Mouse (Mus musculus): ENCODE results near the gene Pyy. TPM values are rescaled to one million over a fixed set of nuclear protein-coding genes. Genes with fewer than 3 reads are reported as not detected.

The Pyy gene
- total and polyA plus RNA-seq, 2 experiments from 2014 or later, result not detected

DNA sequence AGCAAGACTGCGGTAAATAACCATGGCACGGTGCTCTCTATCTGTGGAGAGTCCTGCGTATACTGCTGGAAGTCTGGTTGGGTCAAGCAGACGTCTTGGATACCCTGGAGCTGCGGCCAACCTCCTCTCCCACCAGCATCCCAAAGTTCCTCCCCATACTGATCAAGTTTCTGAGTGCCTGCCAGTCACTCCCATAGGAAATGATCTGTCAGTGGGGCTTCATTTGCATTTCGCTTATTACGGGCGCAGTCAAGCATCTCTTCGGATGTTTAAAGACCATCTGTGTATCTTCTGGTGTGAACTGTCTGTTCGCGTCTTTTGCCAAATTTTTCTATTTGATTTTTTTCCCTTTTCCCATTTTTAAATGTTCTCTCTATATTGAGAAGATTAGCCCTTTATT, 38.0 kb downstream of the Pyy start:
- Histone ChIP-seq H3K4me1 (ENCODE audit: control insufficient read depth, insufficient read depth) (no peaks in the 10 kb centered on the region), H3K4me2 (ENCODE audit: low read depth, low read length) (no peak overlapping the region), H3K4me3 (ENCODE audit: low read depth, low read length) (no peak overlapping the region), H3K36me3 (replicated peaks; ENCODE audit: control insufficient read depth, insufficient read depth, low read length) (no peaks in the 10 kb centered on the region), H3K27me3 (ENCODE audit: control insufficient read depth, insufficient read depth, low read length) (no peaks in the 10 kb centered on the region), H3K27ac (ENCODE audit: low read depth) (no peak overlapping the region), H3K9me3 (replicated peaks; ENCODE audit: control insufficient read depth, low read length) (no peaks in the 10 kb centered on the region), H3K9ac (replicated peaks; ENCODE audit: low read depth, low read length) (no peak overlapping the region)
- WGBS, result 67% methylated on average over 11 of the region's 11 CpGs
- ATAC-seq (ENCODE audit: insufficient read depth, low read depth), result no peak
- no peak for DNase-seq (ENCODE audit: low spot score)
- TF ChIP-seq EP300 (IDR thresholded peaks at IDR 0.05; ENCODE audit: low read depth) (no peak), CTCF (IDR thresholded peaks at IDR 0.05; ENCODE audit: low read depth) (no peak)

DNA sequence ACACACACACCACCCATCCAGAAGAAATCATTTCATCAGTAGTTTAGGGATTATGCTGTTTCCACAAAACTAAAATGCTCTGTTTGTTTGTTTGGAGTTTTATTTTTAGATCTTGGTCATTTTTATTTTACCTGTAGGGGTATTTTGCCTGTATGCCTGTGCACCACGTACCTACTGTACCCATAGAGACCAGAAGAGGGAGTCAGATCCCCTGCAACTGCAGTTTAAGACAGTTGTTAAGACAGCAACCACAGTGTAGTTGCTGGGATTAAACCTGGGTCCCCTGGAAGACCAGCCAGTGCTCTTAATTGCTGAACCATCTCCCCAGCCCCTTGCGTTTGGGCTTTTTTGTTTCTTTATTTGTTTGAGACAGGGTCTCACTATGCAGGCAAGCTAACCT, 38.7 kb downstream of the Pyy start:
- Histone ChIP-seq H3K9ac (replicated peaks; ENCODE audit: low read depth, low read length) (no peak overlapping the region), H3K4me2 (ENCODE audit: low read depth, low read length) (no peak overlapping the region), H3K27me3 (ENCODE audit: control insufficient read depth, insufficient read depth, low read length) (no peaks in the 10 kb centered on the region), H3K4me3 (ENCODE audit: low read depth, low read length) (no peak overlapping the region), H3K36me3 (replicated peaks; ENCODE audit: control insufficient read depth, insufficient read depth, low read length) (no peaks in the 10 kb centered on the region), H3K9me3 (replicated peaks; ENCODE audit: control insufficient read depth, low read length) (no peaks in the 10 kb centered on the region), H3K4me1 (ENCODE audit: control insufficient read depth, insufficient read depth) (no peaks in the 10 kb centered on the region), H3K27ac (ENCODE audit: low read depth) (no peak overlapping the region)
- TF ChIP-seq EP300 (IDR thresholded peaks at IDR 0.05; ENCODE audit: low read depth) (no peak), CTCF (IDR thresholded peaks at IDR 0.05; ENCODE audit: low read depth) (peak; percentile 35)
- DNase-seq (ENCODE audit: low spot score), result no peak
- no peak for ATAC-seq (ENCODE audit: insufficient read depth, low read depth)
- WGBS, result 55% methylated on average over 2 of the region's 2 CpGs

DNA sequence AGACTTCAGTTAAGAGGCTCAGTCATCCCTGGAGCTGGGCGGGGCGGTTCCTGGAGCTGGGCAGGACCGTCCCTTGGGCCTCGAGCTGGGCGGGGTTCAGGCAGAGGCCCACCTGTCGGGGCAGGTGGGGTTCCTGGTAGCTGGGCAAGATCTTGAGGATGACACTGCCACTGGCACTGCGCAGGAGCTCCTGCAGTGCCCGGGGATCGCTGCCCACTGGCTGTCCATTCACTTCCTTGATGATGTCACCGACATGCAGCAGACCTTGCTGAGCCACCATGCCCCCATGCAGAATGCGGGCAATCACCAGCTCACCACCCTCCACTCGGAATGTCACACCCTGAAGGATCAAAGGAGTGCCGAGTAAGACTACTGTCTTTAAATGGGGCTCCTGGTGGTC, 44.6 kb downstream of the Pyy start:
- no peak for DNase-seq (ENCODE audit: low spot score)
- Histone ChIP-seq H3K4me1 (ENCODE audit: control insufficient read depth, insufficient read depth) (no peaks in the 10 kb centered on the region), H3K4me3 (ENCODE audit: low read depth, low read length) (no peak overlapping the region), H3K27me3 (ENCODE audit: control insufficient read depth, insufficient read depth, low read length) (no peaks in the 10 kb centered on the region), H3K9ac (replicated peaks; ENCODE audit: low read depth, low read length) (no peak overlapping the region), H3K36me3 (replicated peaks; ENCODE audit: control insufficient read depth, insufficient read depth, low read length) (no peaks in the 10 kb centered on the region; the same call in 1 of the 2 replicates), H3K27ac (ENCODE audit: low read depth) (no peak overlapping the region), H3K9me3 (replicated peaks; ENCODE audit: control insufficient read depth, low read length) (no peaks in the 10 kb centered on the region), H3K4me2 (ENCODE audit: low read depth, low read length) (no peak overlapping the region)
- TF ChIP-seq CTCF (IDR thresholded peaks at IDR 0.05; ENCODE audit: low read depth) (no peak), EP300 (IDR thresholded peaks at IDR 0.05; ENCODE audit: low read depth) (no peak)
- 79% methylated on average over 13 of the region's 13 CpGs for WGBS
- no peak for ATAC-seq (ENCODE audit: insufficient read depth, low read depth)

DNA sequence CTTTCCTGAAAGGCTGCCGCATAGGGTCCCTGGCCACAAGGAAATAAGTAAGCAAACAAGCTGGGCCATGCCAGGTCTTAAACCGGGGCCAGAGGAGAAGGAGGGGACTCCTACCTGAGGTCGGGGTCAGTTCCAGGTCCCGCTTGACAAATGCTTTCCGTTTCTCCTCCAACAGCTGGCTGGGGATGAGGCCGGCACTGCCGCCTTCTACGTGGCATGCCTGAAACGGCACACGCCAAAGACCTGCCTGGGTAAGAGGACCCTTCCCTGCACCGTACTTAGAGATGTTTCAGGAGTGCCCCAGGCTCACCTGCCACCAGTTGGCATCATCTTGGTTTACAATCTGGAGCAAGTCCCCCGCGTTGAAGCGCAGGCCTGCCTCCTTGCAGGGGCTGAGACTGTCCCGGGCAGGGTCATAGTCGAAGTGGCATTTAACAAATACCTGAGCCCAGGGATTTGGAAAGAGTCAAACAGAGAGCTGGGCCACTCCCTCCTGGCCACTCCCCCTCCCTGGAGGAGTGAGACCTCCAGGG, 45.6 kb downstream of the Pyy start:
- Histone ChIP-seq H3K27ac (ENCODE audit: low read depth) (no peak overlapping the region), H3K9me3 (replicated peaks; ENCODE audit: control insufficient read depth, low read length) (no peaks in the 10 kb centered on the region), H3K4me2 (ENCODE audit: low read depth, low read length) (no peak overlapping the region), H3K4me1 (ENCODE audit: control insufficient read depth, insufficient read depth) (no peaks in the 10 kb centered on the region), H3K4me3 (ENCODE audit: low read depth, low read length) (no peak overlapping the region), H3K9ac (replicated peaks; ENCODE audit: low read depth, low read length) (no peak overlapping the region), H3K36me3 (replicated peaks; ENCODE audit: control insufficient read depth, insufficient read depth, low read length) (no peaks in the 10 kb centered on the region; the same call in 1 of the 2 replicates), H3K27me3 (ENCODE audit: control insufficient read depth, insufficient read depth, low read length) (no peaks in the 10 kb centered on the region)
- TF ChIP-seq CTCF (IDR thresholded peaks at IDR 0.05; ENCODE audit: low read depth) (no peak), EP300 (IDR thresholded peaks at IDR 0.05; ENCODE audit: low read depth) (no peak)
- WGBS, result 54% methylated on average over 16 of the region's 16 CpGs
- no peak for DNase-seq (ENCODE audit: low spot score)
- ATAC-seq (ENCODE audit: insufficient read depth, low read depth), result no peak

DNA sequence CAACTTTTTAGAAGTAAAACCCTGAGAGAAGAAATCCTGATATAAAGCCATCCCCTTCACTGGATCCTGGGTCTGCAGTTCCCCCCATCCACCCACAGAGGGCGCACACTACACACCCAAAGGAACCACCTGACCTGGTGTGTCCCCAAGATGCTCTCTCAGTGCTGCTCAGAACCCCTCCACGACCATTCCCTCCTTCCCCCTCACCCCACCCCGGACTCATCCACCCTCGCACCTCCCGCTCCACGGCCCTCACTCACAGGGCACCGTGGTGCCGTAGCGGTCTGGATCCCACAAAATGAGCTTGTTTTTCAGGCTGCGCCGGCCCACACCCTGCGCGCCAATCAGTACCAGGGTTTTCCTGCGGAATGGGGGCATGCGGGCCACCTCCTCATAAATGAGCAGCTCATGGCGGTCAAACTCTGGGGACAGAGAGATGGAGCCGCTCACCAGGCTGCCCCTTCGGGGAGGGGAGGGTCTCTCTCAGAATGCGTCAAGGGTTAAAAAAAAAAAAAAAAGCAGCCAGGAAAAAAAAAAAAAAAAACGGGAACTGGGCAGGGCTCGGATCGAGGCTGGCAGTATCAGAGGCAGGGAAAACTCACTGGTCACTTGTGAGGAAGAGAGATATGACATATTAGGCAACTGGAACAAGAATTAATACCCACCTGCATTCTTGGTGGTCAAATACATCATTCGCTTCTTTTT, 46.2 kb downstream of the Pyy start:
- no peak overlapping the region for H3K27ac ChIP-seq (ENCODE audit: low read depth)
- WGBS, result 9% methylated on average over 23 of the region's 23 CpGs
- H3K4me2 ChIP-seq (ENCODE audit: low read depth, low read length), result peak overlapping the region; percentile 57
- ATAC-seq (ENCODE audit: insufficient read depth, low read depth) (peak; percentile 72), DNase-seq (ENCODE audit: low spot score) (peak; percentile 65)
- H3K27me3 ChIP-seq (ENCODE audit: control insufficient read depth, insufficient read depth, low read length), result no peaks in the 10 kb centered on the region
- no peaks in the 10 kb centered on the region for H3K4me1 ChIP-seq (ENCODE audit: control insufficient read depth, insufficient read depth)
- no peaks in the 10 kb centered on the region; the same call in 1 of the 2 replicates for H3K36me3 ChIP-seq (replicated peaks; ENCODE audit: control insufficient read depth, insufficient read depth, low read length)
- no peaks in the 10 kb centered on the region for H3K9me3 ChIP-seq (replicated peaks; ENCODE audit: control insufficient read depth, low read length)
- peak; percentile 93 for TF ChIP-seq CTCF (IDR thresholded peaks at IDR 0.05; ENCODE audit: low read depth)
- TF ChIP-seq EP300 (IDR thresholded peaks at IDR 0.05; ENCODE audit: low read depth), result no peak
- 0 out of 2 replicates have a peak overlapping the region, but pooled peaks have one; percentile 24 for H3K4me3 ChIP-seq (ENCODE audit: low read depth, low read length)
- no peak overlapping the region for H3K9ac ChIP-seq (replicated peaks; ENCODE audit: low read depth, low read length)

Other genes with a start within 250 kb of the Pyy start
- 12.5 and 15.0 TPM in 2 replicates for gene Meox1, start 213.5 kb downstream of the Pyy start, total RNA-seq (2014; rRNA removed; ENCODE audit: low replicate concordance)
- gene Meox1, start 213.5 kb downstream of the Pyy start, polyA plus RNA-seq (2015; fragmentation: Nextera tagmentation; extraction: Ambion mirVana), result 10.9 and 12.3 TPM in 2 replicates
- 6.5 and 21.2 TPM in 2 replicates for gene Sost, start 140.8 kb downstream of the Pyy start, total RNA-seq (2014; rRNA removed; ENCODE audit: low replicate concordance)
- gene Sost, start 140.8 kb downstream of the Pyy start, polyA plus RNA-seq (2015; fragmentation: Nextera tagmentation; extraction: Ambion mirVana), result 2.7 and 2.8 TPM in 2 replicates
- gene Cfap97d1, start 123.6 kb downstream of the Pyy start, total RNA-seq (2014; rRNA removed; ENCODE audit: low replicate concordance), result not detected in 2 replicates
- gene Cfap97d1, start 123.6 kb downstream of the Pyy start, polyA plus RNA-seq (2015; fragmentation: Nextera tagmentation; extraction: Ambion mirVana), result not detected in 2 replicates
- 106 and 118 TPM in 2 replicates for gene Dusp3, start 120.8 kb downstream of the Pyy start, total RNA-seq (2014; rRNA removed; ENCODE audit: low replicate concordance)
- gene Dusp3, start 120.8 kb downstream of the Pyy start, polyA plus RNA-seq (2015; fragmentation: Nextera tagmentation; extraction: Ambion mirVana), result 67.9 and 75.7 TPM in 2 replicates
- gene Mpp3, start 79.4 kb downstream of the Pyy start, total RNA-seq (2014; rRNA removed; ENCODE audit: low replicate concordance), result 4.9 and 8.0 TPM in 2 replicates
- gene Mpp3, start 79.4 kb downstream of the Pyy start, polyA plus RNA-seq (2015; fragmentation: Nextera tagmentation; extraction: Ambion mirVana), result 1.7 and 2.2 TPM in 2 replicates
- 23.0 and 79.5 TPM in 2 replicates for gene Cd300lg, start 66.3 kb downstream of the Pyy start, total RNA-seq (2014; rRNA removed; ENCODE audit: low replicate concordance)
- gene Cd300lg, start 66.3 kb downstream of the Pyy start, polyA plus RNA-seq (2015; fragmentation: Nextera tagmentation; extraction: Ambion mirVana), result 22.9 and 24.0 TPM in 2 replicates
- 6.0 and 12.1 TPM in 2 replicates for gene Mpp2, start 19.3 kb downstream of the Pyy start, total RNA-seq (2014; rRNA removed; ENCODE audit: low replicate concordance)
- 2.1 and 2.3 TPM in 2 replicates for gene Mpp2, start 19.3 kb downstream of the Pyy start, polyA plus RNA-seq (2015; fragmentation: Nextera tagmentation; extraction: Ambion mirVana)
- gene Ppy, start 6.5 kb downstream of the Pyy start, total RNA-seq (2014; rRNA removed; ENCODE audit: low replicate concordance), result not detected in 2 replicates
- not detected in 2 replicates for gene Ppy, start 6.5 kb downstream of the Pyy start, polyA plus RNA-seq (2015; fragmentation: Nextera tagmentation; extraction: Ambion mirVana)
- gene Nags, start 37.7 kb upstream of the Pyy start, total RNA-seq (2014; rRNA removed; ENCODE audit: low replicate concordance), result not detected in 2 replicates
- not detected in 2 replicates for gene Nags, start 37.7 kb upstream of the Pyy start, polyA plus RNA-seq (2015; fragmentation: Nextera tagmentation; extraction: Ambion mirVana)
- gene Tmem101, start 48.6 kb upstream of the Pyy start, total RNA-seq (2014; rRNA removed; ENCODE audit: low replicate concordance), result 28.7 and 45.8 TPM in 2 replicates
- 21.9 and 23.4 TPM in 2 replicates for gene Tmem101, start 48.6 kb upstream of the Pyy start, polyA plus RNA-seq (2015; fragmentation: Nextera tagmentation; extraction: Ambion mirVana)
- gene Lsm12, start 77.5 kb upstream of the Pyy start, total RNA-seq (2014; rRNA removed; ENCODE audit: low replicate concordance), result 36.0 and 41.4 TPM in 2 replicates
- gene Lsm12, start 77.5 kb upstream of the Pyy start, polyA plus RNA-seq (2015; fragmentation: Nextera tagmentation; extraction: Ambion mirVana), result 90.1 and 92.7 TPM in 2 replicates
- 47.9 and 55.5 TPM in 2 replicates for gene G6pc3, start 81.8 kb upstream of the Pyy start, total RNA-seq (2014; rRNA removed; ENCODE audit: low replicate concordance)
- gene G6pc3, start 81.8 kb upstream of the Pyy start, polyA plus RNA-seq (2015; fragmentation: Nextera tagmentation; extraction: Ambion mirVana), result 18.7 and 20.0 TPM in 2 replicates
- 194 and 287 TPM in 2 replicates for gene Hdac5, start 122.3 kb upstream of the Pyy start, total RNA-seq (2014; rRNA removed; ENCODE audit: low replicate concordance)
- 51.4 and 67.2 TPM in 2 replicates for gene Hdac5, start 122.3 kb upstream of the Pyy start, polyA plus RNA-seq (2015; fragmentation: Nextera tagmentation; extraction: Ambion mirVana)
- gene BC030867, start 141.1 kb upstream of the Pyy start, total RNA-seq (2014; rRNA removed; ENCODE audit: low replicate concordance), result 3.9 and 5.6 TPM in 2 replicates
- gene BC030867, start 141.1 kb upstream of the Pyy start, polyA plus RNA-seq (2015; fragmentation: Nextera tagmentation; extraction: Ambion mirVana), result 2.2 and 2.9 TPM in 2 replicates
- 0.99 and 1.2 TPM in 2 replicates for gene Asb16, start 160.9 kb upstream of the Pyy start, total RNA-seq (2014; rRNA removed; ENCODE audit: low replicate concordance)
- gene Asb16, start 160.9 kb upstream of the Pyy start, polyA plus RNA-seq (2015; fragmentation: Nextera tagmentation; extraction: Ambion mirVana), result 0.07 TPM in 2 replicates
- gene Tmub2, start 177.1 kb upstream of the Pyy start, total RNA-seq (2014; rRNA removed; ENCODE audit: low replicate concordance), result 57.4 and 61.7 TPM in 2 replicates
- 29.8 and 30.1 TPM in 2 replicates for gene Tmub2, start 177.1 kb upstream of the Pyy start, polyA plus RNA-seq (2015; fragmentation: Nextera tagmentation; extraction: Ambion mirVana)
- gene Atxn7l3, start 188.8 kb upstream of the Pyy start, total RNA-seq (2014; rRNA removed; ENCODE audit: low replicate concordance), result 32.5 and 36.2 TPM in 2 replicates
- 5.2 and 5.4 TPM in 2 replicates for gene Atxn7l3, start 188.8 kb upstream of the Pyy start, polyA plus RNA-seq (2015; fragmentation: Nextera tagmentation; extraction: Ambion mirVana)
- 30.8 and 34.5 TPM in 2 replicates for gene Ubtf, start 211.9 kb upstream of the Pyy start, total RNA-seq (2014; rRNA removed; ENCODE audit: low replicate concordance)
- gene Ubtf, start 211.9 kb upstream of the Pyy start, polyA plus RNA-seq (2015; fragmentation: Nextera tagmentation; extraction: Ambion mirVana), result 36.5 and 42.5 TPM in 2 replicates

Data from heart, postnatal 0 days (tissue).